Mouse (Mus musculus) myocyte (in vitro differentiated cells): Measurements from ENCODE around the gene Dnm1.

Source experiments
- E2F4 ChIP-seq: IDR thresholded peaks from one replicate; pipeline ENCODE4 v1.6.1; 2011; ENCODE audit warnings: mild to moderate bottlenecking, control low read depth, moderate library complexity; ENCODE audit not compliant: insufficient read depth
- MAX ChIP-seq: IDR thresholded peaks from one replicate; pipeline ENCODE4 v1.6.1; 2011; ENCODE audit warnings: low read depth, mild to moderate bottlenecking, control low read depth
- MYOD1 ChIP-seq, 3 experiments: IDR thresholded peaks; one replicate each; pipeline ENCODE4 v1.6.1; 2011; ENCODE audit warnings: control low read depth in 2 of 3, low read depth in 2 of 3, mild to moderate bottlenecking in 2 of 3, moderate library complexity in 1 of 3; ENCODE audit not compliant: insufficient read length in 2 of 3, control insufficient read depth in 1 of 3
- POLR2A ChIP-seq: IDR thresholded peaks from one replicate; pipeline ENCODE4 v1.6.1; 2011; ENCODE audit warnings: low read depth, mild to moderate bottlenecking, control low read depth, moderate library complexity; ENCODE audit not compliant: insufficient read length
- POLR2AphosphoS2 ChIP-seq: IDR thresholded peaks from one replicate; pipeline ENCODE4 v1.6.1; 2011; ENCODE audit warnings: low read depth, control low read depth; ENCODE audit not compliant: insufficient read length
- TCF12 ChIP-seq: IDR thresholded peaks from one replicate; pipeline ENCODE4 v1.6.1; 2011; ENCODE audit warnings: mild to moderate bottlenecking, control low read depth; ENCODE audit not compliant: poor library complexity, insufficient read depth, severe bottlenecking
- TCF3 ChIP-seq: IDR thresholded peaks from one replicate; pipeline ENCODE4 v1.6.1; 2011; ENCODE audit warnings: low read depth, control low read depth; ENCODE audit not compliant: insufficient read length
- USF1 ChIP-seq: IDR thresholded peaks from one replicate; pipeline ENCODE4 v1.6.1; 2011; ENCODE audit warnings: low read depth, mild to moderate bottlenecking, control low read depth, moderate library complexity

GRCm38 (mm10) chr2:32324322-32324721 is 28.8 kb downstream of the Dnm1 start:
- TF ChIP-seq POLR2A (no peak), MAX (no peak), USF1 (no peak), TCF12 (no peak), POLR2AphosphoS2 (no peak), E2F4 (no peak), TCF3 (no peak), MYOD1 (IDR thresholded peaks at IDR 0.05; ENCODE audit: control insufficient read depth in 1 of 3, insufficient read length in 2 of 3, low read depth in 2 of 3) (no peak)
